Mouse (Mus musculus) kidney, embryonic 15.5 days (tissue): Measurements from ENCODE around the gene Ccdc86. TPM values are rescaled to one million over a fixed set of nuclear protein-coding genes. Genes with fewer than 3 reads are reported as not detected.

Experiments
- ATAC-seq: fragments of 200-750 bp; cut with Nextera tagmentation; replicated peaks from 2 replicates; pipeline ENCODE4 v1.8.0; 2017; ENCODE audit warnings: moderate TSS enrichment; ENCODE audit not compliant: low FRiP score
- H3K27ac ChIP-seq: fragments of 300-500 bp; sonication (generic); 2 replicates; pipeline ENCODE4 v1.5.1; 2015; ENCODE audit warnings: mild to moderate bottlenecking, inconsistent platforms
- H3K27me3 ChIP-seq: fragments of 300-500 bp; sonication (generic); 2 replicates; pipeline ENCODE4 v1.6.1; 2015; ENCODE audit warnings: inconsistent platforms
- H3K36me3 ChIP-seq: fragments of 300-500 bp; sonication (generic); 2 replicates; pipeline ENCODE4 v1.6.1; 2015; ENCODE audit warnings: inconsistent platforms
- H3K4me1 ChIP-seq: fragments of 300-500 bp; sonication (generic); 2 replicates; pipeline ENCODE4 v1.6.1; 2015; ENCODE audit warnings: inconsistent platforms
- H3K4me2 ChIP-seq: fragments of 300-500 bp; sonication (generic); 2 replicates; pipeline ENCODE4 v1.6.1; 2015; ENCODE audit warnings: moderate library complexity, mild to moderate bottlenecking, inconsistent platforms
- H3K4me3 ChIP-seq: fragments of 300-500 bp; sonication (generic); replicated peaks from 2 replicates; pipeline ENCODE4 v1.5.1; 2015; ENCODE audit warnings: mild to moderate bottlenecking, inconsistent platforms
- H3K9ac ChIP-seq: fragments of 300-500 bp; sonication (generic); 2 replicates; pipeline ENCODE4 v1.6.1; 2015; ENCODE audit warnings: mild to moderate bottlenecking, inconsistent platforms
- H3K9me3 ChIP-seq: fragments of 300-500 bp; sonication (generic); replicated peaks from 2 replicates; pipeline ENCODE4 v1.6.1; 2016; ENCODE audit warnings: inconsistent platforms
- whole genome bisulfite sequencing: fragments of 180-500 bp; shearing (Covaris S2); methylation state at CpG from one replicate; pipeline ENCODE4 v1.1.7; 2015; ENCODE audit warnings: mixed read lengths; 5-methylcytosine and 5-hydroxymethylcytosine counted together
- polyA plus RNA-seq: library from polyadenylated mRNA; unstranded; fragments of >200 nt; fragmentation: Nextera tagmentation; extraction: Ambion mirVana; gene quantifications from 2 replicates; pipeline ENCODE4 v1.2.1, GENCODE M21; 2015

Gene Ccdc86
- 33.1 and 33.4 TPM in 2 replicates for polyA plus RNA-seq

DNA sequence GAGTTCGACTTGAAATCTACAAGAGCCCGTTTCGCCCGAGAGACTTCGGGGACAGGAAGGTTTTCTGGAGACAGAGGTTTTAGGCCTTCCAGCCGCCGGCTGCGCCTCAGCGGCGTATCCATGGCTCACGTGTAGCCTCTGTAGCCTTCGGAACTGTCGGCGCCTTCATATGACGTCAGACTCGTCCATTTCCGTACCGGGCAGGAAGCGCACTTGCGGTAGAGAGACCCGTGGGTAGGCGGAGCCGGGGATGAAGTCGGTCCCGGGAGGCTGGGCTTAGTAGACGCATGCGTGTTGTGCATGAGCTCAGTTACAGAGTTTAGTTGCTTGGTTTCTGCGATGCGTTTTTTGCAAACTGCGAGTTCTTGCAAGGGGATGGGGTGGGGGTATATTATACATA, at the start of gene Ccdc86:
Ccdc86 (minus strand) TSS at position 155 of the 400 bp plus-strand sequence.
- Histone ChIP-seq H3K36me3 (peaks cover 15% of the 10 kb centered on the region), H3K27me3 (no peaks in the 10 kb centered on the region), H3K4me3 (peak within 1 kb of the TSS; percentile 85), H3K9ac (peak within 1 kb of the TSS; percentile 87), H3K4me2 (peak within 1 kb of the TSS; percentile 99), H3K27ac (peak within 1 kb of the TSS; percentile 58), H3K4me1 (peaks cover 37% of the 10 kb centered on the region), H3K9me3 (no peaks in the 10 kb centered on the region)
- ATAC-seq = peak; percentile 96
- WGBS = under 1% methylated on average over 30 of the region's 30 CpGs

GRCm38 (mm10) chr19:10993150-10993549, 44.1 kb upstream of the Ccdc86 start, which contains the start of gene Ms4a15:
Ms4a15 (minus strand) TSS chr19:10993250.
- Histone ChIP-seq H3K36me3 (no peaks in the 10 kb centered on the region), H3K4me3 (no peak within 1 kb of the TSS), H3K4me1 (peaks cover 7% of the 10 kb centered on the region; the same call in 1 of the 2 replicates), H3K27ac (no peak within 1 kb of the TSS), H3K9me3 (no peaks in the 10 kb centered on the region), H3K4me2 (no peak within 1 kb of the TSS), H3K27me3 (no peaks in the 10 kb centered on the region), H3K9ac (no peak within 1 kb of the TSS)
- 89% methylated on average over 7 of the region's 7 CpGs for WGBS
- no peak for ATAC-seq

- H3K36me3 ChIP-seq = no peaks in the 10 kb centered on the region
- ATAC-seq = no peak
- no peak overlapping the region for H3K9ac ChIP-seq
- H3K27me3 ChIP-seq = no peaks in the 10 kb centered on the region
- H3K4me1 ChIP-seq = peaks cover 7% of the 10 kb centered on the region; the same call in 1 of the 2 replicates
- H3K27ac ChIP-seq = no peak overlapping the region
- H3K4me3 ChIP-seq = no peak overlapping the region
- H3K4me2 ChIP-seq = no peak overlapping the region
- H3K9me3 ChIP-seq = no peaks in the 10 kb centered on the region
Measured at GRCm38 (mm10) chr19:10991911-10992310, 42.8 kb upstream of the Ccdc86 start.

GRCm38 (mm10) chr19:10990751-10991150, 41.7 kb upstream of the Ccdc86 start:
- 0 out of 2 replicates have a peak, but pooled peaks cover under 1% of the 10 kb centered on the region for H3K4me1 ChIP-seq
- ATAC-seq = no peak
- no peak overlapping the region for H3K27ac ChIP-seq
- H3K36me3 ChIP-seq = no peaks in the 10 kb centered on the region
- no peak overlapping the region for H3K4me3 ChIP-seq
- H3K27me3 ChIP-seq = no peaks in the 10 kb centered on the region
- no peaks in the 10 kb centered on the region for H3K9me3 ChIP-seq
- no peak overlapping the region for H3K4me2 ChIP-seq
- WGBS = 13% methylated on average over 1 of the region's 1 CpGs
- no peak overlapping the region for H3K9ac ChIP-seq

GRCm38 (mm10) chr19:10988563-10988962, 39.5 kb upstream of the Ccdc86 start:
- Histone ChIP-seq H3K27ac (no peak overlapping the region), H3K4me1 (no peaks in the 10 kb centered on the region), H3K9me3 (no peaks in the 10 kb centered on the region), H3K27me3 (no peaks in the 10 kb centered on the region), H3K9ac (no peak overlapping the region), H3K36me3 (no peaks in the 10 kb centered on the region), H3K4me2 (no peak overlapping the region), H3K4me3 (no peak overlapping the region)
- WGBS = 95% methylated on average over 1 of the region's 1 CpGs
- ATAC-seq = no peak

- Histone ChIP-seq H3K4me2 (no peak overlapping the region), H3K27ac (no peak overlapping the region), H3K27me3 (no peaks in the 10 kb centered on the region), H3K36me3 (no peaks in the 10 kb centered on the region), H3K9me3 (no peaks in the 10 kb centered on the region), H3K4me1 (no peaks in the 10 kb centered on the region), H3K9ac (no peak overlapping the region), H3K4me3 (no peak overlapping the region)
- WGBS = 86% methylated on average over 4 of the region's 4 CpGs
- no peak for ATAC-seq
Measured at GRCm38 (mm10) chr19:10985889-10986288, 36.8 kb upstream of the Ccdc86 start.

GRCm38 (mm10) chr19:10984551-10984950, 35.5 kb upstream of the Ccdc86 start:
- H3K4me2 ChIP-seq = no peak overlapping the region
- H3K4me3 ChIP-seq = no peak overlapping the region
- no peaks in the 10 kb centered on the region for H3K27me3 ChIP-seq
- peaks cover 5% of the 10 kb centered on the region for H3K4me1 ChIP-seq
- no peak for ATAC-seq
- no peaks in the 10 kb centered on the region for H3K36me3 ChIP-seq
- no peaks in the 10 kb centered on the region for H3K9me3 ChIP-seq
- no peak overlapping the region for H3K27ac ChIP-seq
- 77% methylated on average over 13 of the region's 13 CpGs for WGBS
- H3K9ac ChIP-seq = no peak overlapping the region

GRCm38 (mm10) chr19:10983146-10983545, 34.1 kb upstream of the Ccdc86 start:
- H3K4me2 ChIP-seq = peak overlapping the region; percentile 48
- H3K4me1 ChIP-seq = peaks cover 12% of the 10 kb centered on the region
- no peak; the same call in 1 of the 2 replicates for ATAC-seq
- H3K36me3 ChIP-seq = no peaks in the 10 kb centered on the region
- H3K9me3 ChIP-seq = no peaks in the 10 kb centered on the region
- 22% methylated on average over 14 of the region's 14 CpGs for WGBS
- no peaks in the 10 kb centered on the region for H3K27me3 ChIP-seq
- no peak overlapping the region for H3K4me3 ChIP-seq
- H3K27ac ChIP-seq = no peak overlapping the region
- H3K9ac ChIP-seq = no peak overlapping the region

- Histone ChIP-seq H3K4me3 (no peak overlapping the region), H3K27me3 (no peaks in the 10 kb centered on the region), H3K9ac (no peak overlapping the region), H3K36me3 (no peaks in the 10 kb centered on the region), H3K4me1 (peaks cover 12% of the 10 kb centered on the region), H3K4me2 (no peak overlapping the region), H3K9me3 (no peaks in the 10 kb centered on the region), H3K27ac (no peak overlapping the region)
- WGBS = 89% methylated on average over 5 of the region's 5 CpGs
- no peak for ATAC-seq
Measured at GRCm38 (mm10) chr19:10980210-10980609, 31.1 kb upstream of the Ccdc86 start.

- ATAC-seq = peak; percentile 24
- Histone ChIP-seq H3K4me1 (peaks cover 14% of the 10 kb centered on the region), H3K36me3 (no peaks in the 10 kb centered on the region), H3K27me3 (no peaks in the 10 kb centered on the region), H3K27ac (no peak overlapping the region), H3K4me3 (no peak overlapping the region), H3K4me2 (peak overlapping the region; percentile 43), H3K9ac (no peak overlapping the region), H3K9me3 (no peaks in the 10 kb centered on the region)
- 15% methylated on average over 18 of the region's 18 CpGs for WGBS
Measured at GRCm38 (mm10) chr19:10979184-10980168, 30.4 kb upstream of the Ccdc86 start.

DNA sequence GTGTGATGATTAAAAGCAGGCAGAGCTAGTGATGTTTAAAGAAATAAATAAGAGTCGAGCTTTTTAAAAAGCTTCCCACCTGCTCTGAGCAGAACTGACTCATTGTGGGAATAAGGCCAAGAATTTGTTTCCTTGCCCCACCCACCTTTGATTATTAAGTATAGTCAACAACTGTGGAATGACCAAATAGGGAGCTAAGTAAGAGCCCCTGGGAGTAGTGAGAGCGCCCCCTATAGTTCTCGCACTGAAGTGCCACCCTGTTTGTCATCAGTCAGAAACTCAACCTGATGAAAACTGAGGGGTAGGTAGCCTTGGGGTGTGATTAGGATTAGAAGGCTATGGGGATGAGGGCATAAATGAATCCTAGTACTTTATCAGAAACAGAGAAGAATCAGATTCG, 27.3 kb upstream of the Ccdc86 start:
- peaks cover 28% of the 10 kb centered on the region for H3K4me1 ChIP-seq
- H3K36me3 ChIP-seq = no peaks in the 10 kb centered on the region
- H3K4me2 ChIP-seq = no peak overlapping the region
- no peak for ATAC-seq
- H3K27ac ChIP-seq = no peak overlapping the region
- H3K9me3 ChIP-seq = no peaks in the 10 kb centered on the region
- no peak overlapping the region for H3K4me3 ChIP-seq
- H3K9ac ChIP-seq = no peak overlapping the region
- WGBS = 48% methylated on average over 4 of the region's 4 CpGs
- H3K27me3 ChIP-seq = no peaks in the 10 kb centered on the region

DNA sequence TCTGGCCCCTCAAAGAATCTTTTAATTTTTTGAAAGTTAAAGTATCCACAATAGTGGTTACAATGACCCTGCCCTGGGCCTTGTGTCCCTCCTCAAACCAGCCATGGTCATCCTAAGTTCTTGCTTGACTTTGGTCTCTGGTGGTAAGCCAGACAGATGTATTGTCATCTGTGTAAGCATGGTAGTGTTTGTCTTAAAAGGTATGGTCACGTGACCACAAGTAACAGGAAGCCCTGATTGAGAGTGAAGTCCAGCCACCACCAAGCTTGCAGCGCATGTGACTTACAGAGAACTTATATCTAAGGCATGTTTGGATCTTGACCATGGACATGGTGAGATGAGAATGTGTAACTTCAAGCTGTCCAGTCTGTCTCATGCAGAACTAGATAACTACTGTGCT, 26.1 kb upstream of the Ccdc86 start:
- no peaks in the 10 kb centered on the region for H3K27me3 ChIP-seq
- H3K36me3 ChIP-seq = no peaks in the 10 kb centered on the region
- H3K4me3 ChIP-seq = no peak overlapping the region
- H3K27ac ChIP-seq = no peak overlapping the region
- H3K9ac ChIP-seq = no peak overlapping the region
- H3K4me1 ChIP-seq = peaks cover 28% of the 10 kb centered on the region
- H3K4me2 ChIP-seq = no peak overlapping the region
- no peaks in the 10 kb centered on the region for H3K9me3 ChIP-seq
- ATAC-seq = no peak
- 82% methylated on average over 2 of the region's 2 CpGs for WGBS
